Mouse (Mus musculus) ES-E14 (cell line): ENCODE data around the gene Noxred1.

ENCODE experiments used
- HCFC1 ChIP-seq: IDR thresholded peaks from 2 replicates; pipeline ENCODE4 v1.6.1; 2012; ENCODE audit warnings: low read length, inconsistent platforms, borderline replicate concordance; ENCODE audit not compliant: insufficient read depth
- MAFK ChIP-seq: IDR thresholded peaks from 2 replicates; pipeline ENCODE4 v1.6.1; 2014; ENCODE audit warnings: mild to moderate bottlenecking, low read depth, low read length, inconsistent platforms; ENCODE audit not compliant: insufficient read depth
- ZC3H11A ChIP-seq: IDR thresholded peaks from 2 replicates; pipeline ENCODE4 v1.6.1; 2012; ENCODE audit warnings: low read depth, mild to moderate bottlenecking, inconsistent platforms, low read length, borderline replicate concordance

DNA sequence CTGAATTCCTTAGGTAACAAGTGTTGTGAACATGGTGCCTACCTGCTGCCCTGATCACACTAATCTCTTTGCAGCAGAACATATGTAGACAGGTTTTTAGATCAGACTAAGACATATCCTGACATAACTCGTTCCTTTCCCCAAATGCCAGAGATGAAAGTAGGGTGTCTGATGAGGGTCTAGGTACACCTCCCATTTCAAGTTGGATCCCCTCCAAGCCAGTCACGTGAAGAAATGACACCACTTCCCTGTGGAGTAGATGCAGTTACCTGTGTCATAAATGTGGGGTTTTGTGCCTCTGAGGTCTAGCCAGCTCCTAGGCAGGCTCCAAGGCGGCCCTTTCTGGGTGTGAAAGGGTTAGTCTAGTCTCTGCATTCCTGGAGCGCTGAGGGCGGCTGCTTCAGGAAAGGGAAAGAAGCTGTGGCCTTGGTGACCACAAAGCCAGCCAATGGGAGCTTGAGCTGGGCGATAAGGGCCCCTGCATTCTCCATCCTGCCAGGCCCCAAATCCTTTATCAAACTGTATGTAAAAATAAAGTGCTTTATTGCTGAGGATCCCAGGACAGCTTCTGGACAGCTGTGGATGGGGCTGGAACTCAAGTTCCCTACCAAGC lies 39.7 kb upstream of the Noxred1 start:
- TF ChIP-seq ZC3H11A (no peak), MAFK (no peak), HCFC1 (no peak)
